Mouse (Mus musculus) heart, embryonic 14.5 days (tissue): ENCODE measurements around the gene Aunip. TPM values are rescaled to one million over a fixed set of nuclear protein-coding genes. Genes with fewer than 3 reads are reported as not detected.
A peak's percentile ranks its signal among the peaks of the same experiment; 100 is the strongest.

ENCODE experiments used
- ATAC-seq: fragments of 200-750 bp; cut with Nextera tagmentation; 2 replicates; pipeline ENCODE4 v1.8.0; 2017; ENCODE audit warnings: low read depth, moderate TSS enrichment; ENCODE audit not compliant: insufficient number of reproducible peaks, insufficient read depth, low FRiP score
- H3K27ac ChIP-seq, 2 experiments: fragments of 200-500 bp in 1 of 2; fragments of 300-500 bp in 1 of 2; sonication (generic) in 1 of 2; replicated peaks in 1 of 2; 2 replicates each; pipeline ENCODE4 v1.5.1; 2012 to 2014; ENCODE audit warnings: low read depth in 2 of 2, low read length in 2 of 2, control low read depth in 1 of 2, mild to moderate bottlenecking in 1 of 2, mixed read lengths in 1 of 2; ENCODE audit not compliant: control insufficient read depth in 1 of 2, insufficient read depth in 1 of 2
- H3K27me3 ChIP-seq: fragments of 300-500 bp; sonication (generic); 2 replicates; pipeline ENCODE4 v1.6.1; 2014; ENCODE audit warnings: mild to moderate bottlenecking, low read length, control low read depth; ENCODE audit not compliant: control insufficient read depth, insufficient read depth
- H3K36me3 ChIP-seq: fragments of 300-500 bp; sonication (generic); 2 replicates; pipeline ENCODE4 v1.6.1; 2014; ENCODE audit warnings: mild to moderate bottlenecking, control low read depth, low read length, mixed read lengths; ENCODE audit not compliant: control insufficient read depth, insufficient read depth
- H3K4me1 ChIP-seq, 2 experiments: fragments of 200-500 bp in 1 of 2; fragments of 300-500 bp in 1 of 2; sonication (generic) in 1 of 2; 2 replicates each; pipeline ENCODE4 v1.6.1; 2012 to 2014; ENCODE audit warnings: low read length in 2 of 2, control low read depth in 1 of 2, mixed read lengths in 1 of 2; ENCODE audit not compliant: control insufficient read depth in 2 of 2, insufficient read depth in 2 of 2
- H3K4me2 ChIP-seq: fragments of 300-500 bp; sonication (generic); 2 replicates; pipeline ENCODE4 v1.6.1; 2014; ENCODE audit warnings: mild to moderate bottlenecking, low read length
- H3K4me3 ChIP-seq, 2 experiments: fragments of 200-500 bp in 1 of 2; fragments of 300-500 bp in 1 of 2; sonication (generic) in 1 of 2; 2 replicates each; pipeline ENCODE4 v1.5.1; 2012 to 2014; ENCODE audit warnings: low read length in 2 of 2, mild to moderate bottlenecking in 2 of 2, control low read depth in 1 of 2, low read depth in 1 of 2, moderate library complexity in 1 of 2; ENCODE audit not compliant: control insufficient read depth in 1 of 2, insufficient read depth in 1 of 2
- H3K9ac ChIP-seq: fragments of 300-500 bp; sonication (generic); 2 replicates; pipeline ENCODE4 v1.6.1; 2014; ENCODE audit warnings: mild to moderate bottlenecking, low read length
- H3K9me3 ChIP-seq: fragments of 300-500 bp; sonication (generic); 2 replicates; pipeline ENCODE4 v1.6.1; 2016; ENCODE audit warnings: low read length, control low read depth; ENCODE audit not compliant: control insufficient read depth
- WGBS: fragments of 180-500 bp; shearing (Covaris S2); extraction: QIAGEN DNeasy Blood & Tissue Kit; methylation state at CpG from one replicate; pipeline ENCODE4 v1.1.7; 2014; 5-methylcytosine and 5-hydroxymethylcytosine counted together
- polyA plus RNA-seq: library from polyadenylated mRNA; unstranded; fragments of >200 nt; fragmentation: Nextera tagmentation; extraction: Ambion mirVana; gene quantifications from 2 replicates; pipeline ENCODE4 v1.2.1, GENCODE M21; 2014

Aunip gene
- polyA plus RNA-seq, 1 experiment from 2014 or later: 3.2 TPM

- Histone ChIP-seq H3K4me3 (no peak overlapping the region), H3K9ac (0 out of 2 replicates have a peak overlapping the region, but pooled peaks have one; percentile 46), H3K36me3 (peaks cover 35% of the 10 kb centered on the region), H3K27ac (no peak overlapping the region), H3K27me3 (no peaks in the 10 kb centered on the region; the same call in 1 of the 2 replicates), H3K4me2 (no peak overlapping the region), H3K9me3 (no peaks in the 10 kb centered on the region), H3K4me1 (no peaks in the 10 kb centered on the region)
- ATAC-seq: no peak; the same call in 1 of the 2 replicates
- WGBS: 6% methylated on average over 9 of the region's 9 CpGs
Measured at GRCm38 (mm10) chr4:134478031-134478430, 32.8 kb upstream of the Aunip start.

DNA sequence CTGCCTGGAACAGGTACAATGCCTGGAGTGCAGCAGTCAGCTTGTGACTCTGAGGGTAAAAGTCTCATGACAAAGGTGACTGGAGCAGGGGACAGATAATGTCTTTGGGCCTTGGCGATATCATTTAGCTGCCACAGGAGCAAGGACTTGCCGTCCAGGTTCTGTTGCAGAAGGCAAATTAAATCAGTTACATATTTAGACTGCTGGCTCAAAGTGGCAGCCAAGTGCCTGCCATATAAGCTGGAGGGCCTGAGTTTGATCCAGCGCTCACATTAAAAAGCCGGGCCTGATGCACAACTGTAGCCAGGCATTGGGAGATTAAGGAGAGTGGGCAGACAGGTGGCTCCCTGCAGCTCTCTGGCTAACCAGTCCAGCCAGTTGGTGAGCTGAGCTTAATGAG lies 31.0 kb upstream of the Aunip start:
- Histone ChIP-seq H3K4me3 (no peak overlapping the region), H3K4me1 (peaks cover 0 to 2% of the 10 kb centered on the region in 2 experiments; a peak in 1 of 4 replicates), H3K27me3 (no peaks in the 10 kb centered on the region; the same call in 1 of the 2 replicates), H3K27ac (no peak overlapping the region), H3K36me3 (peaks cover 21% of the 10 kb centered on the region), H3K4me2 (no peak overlapping the region), H3K9ac (no peak overlapping the region), H3K9me3 (no peaks in the 10 kb centered on the region)
- 71% methylated on average over 4 of the region's 4 CpGs for WGBS
- no peak for ATAC-seq

DNA sequence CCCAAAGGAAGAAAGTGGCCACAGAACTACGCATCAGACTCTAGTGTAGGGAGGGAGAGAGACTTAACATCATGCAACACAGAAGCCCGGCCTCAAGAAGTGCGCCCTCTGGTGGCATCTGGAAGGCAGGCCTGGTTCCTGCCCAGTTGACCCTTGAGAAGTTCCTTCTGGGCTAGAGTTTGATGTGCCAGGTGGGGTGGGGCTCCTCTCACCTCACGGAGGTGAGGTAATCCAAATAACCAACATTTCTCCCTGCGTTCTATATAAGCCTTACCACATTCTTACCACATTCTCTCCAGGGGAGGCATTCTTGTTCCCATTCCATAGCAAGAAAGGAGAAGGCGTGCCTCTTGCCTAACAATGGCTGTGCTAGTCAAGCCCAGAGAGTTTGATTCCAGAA lies 29.9 kb upstream of the Aunip start:
- ATAC-seq: no peak
- H3K9ac ChIP-seq: no peak overlapping the region
- WGBS: 19% methylated on average over 6 of the region's 6 CpGs
- H3K27ac ChIP-seq: no peak overlapping the region
- no peaks in the 10 kb centered on the region; the same call in 1 of the 2 replicates for H3K27me3 ChIP-seq
- peaks cover 0 to 2% of the 10 kb centered on the region in 2 experiments; a peak in 1 of 4 replicates for H3K4me1 ChIP-seq
- H3K9me3 ChIP-seq: no peaks in the 10 kb centered on the region
- no peak overlapping the region for H3K4me2 ChIP-seq
- H3K4me3 ChIP-seq: no peak overlapping the region
- peaks cover 10% of the 10 kb centered on the region for H3K36me3 ChIP-seq

GRCm38 (mm10) chr4:134481270-134481669 lies 29.5 kb upstream of the Aunip start:
- peaks cover 0 to 2% of the 10 kb centered on the region in 2 experiments; a peak in 1 of 4 replicates for H3K4me1 ChIP-seq
- no peak overlapping the region for H3K4me3 ChIP-seq
- H3K36me3 ChIP-seq: peaks cover 7% of the 10 kb centered on the region; the same call in 1 of the 2 replicates
- H3K4me2 ChIP-seq: no peak overlapping the region
- no peaks in the 10 kb centered on the region for H3K9me3 ChIP-seq
- H3K27me3 ChIP-seq: no peaks in the 10 kb centered on the region; the same call in 1 of the 2 replicates
- WGBS: 48% methylated on average over 6 of the region's 6 CpGs
- no peak overlapping the region for H3K9ac ChIP-seq
- no peak for ATAC-seq
- H3K27ac ChIP-seq: no peak overlapping the region

DNA sequence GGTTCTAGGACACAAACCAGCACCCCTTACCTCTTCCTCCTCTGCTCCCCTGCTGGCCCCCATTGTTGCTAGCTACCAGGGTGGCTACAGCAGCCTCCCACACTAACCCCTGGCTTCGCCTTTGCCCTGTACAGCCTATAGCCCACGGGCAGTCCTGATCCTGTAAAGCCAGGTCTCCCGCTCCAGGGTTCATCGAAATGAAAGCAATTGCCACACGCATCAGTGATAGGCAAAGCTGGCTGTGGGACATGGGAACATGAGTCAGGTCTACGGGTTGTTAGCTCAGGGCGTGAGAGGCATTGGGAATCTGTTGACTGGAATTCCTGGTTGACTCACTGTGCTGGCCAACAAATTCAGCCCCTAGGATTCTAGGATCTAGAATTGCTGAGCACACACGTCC lies 28.4 kb upstream of the Aunip start:
- no peak overlapping the region for H3K9ac ChIP-seq
- H3K4me1 ChIP-seq: peaks cover 0 to 2% of the 10 kb centered on the region in 2 experiments; a peak in 1 of 4 replicates
- no peak for ATAC-seq
- H3K36me3 ChIP-seq: no peaks in the 10 kb centered on the region
- no peaks in the 10 kb centered on the region; the same call in 1 of the 2 replicates for H3K27me3 ChIP-seq
- no peak overlapping the region for H3K4me2 ChIP-seq
- H3K4me3 ChIP-seq: no peak overlapping the region
- H3K27ac ChIP-seq: no peak overlapping the region
- WGBS: 70% methylated on average over 8 of the region's 8 CpGs
- no peaks in the 10 kb centered on the region for H3K9me3 ChIP-seq

DNA sequence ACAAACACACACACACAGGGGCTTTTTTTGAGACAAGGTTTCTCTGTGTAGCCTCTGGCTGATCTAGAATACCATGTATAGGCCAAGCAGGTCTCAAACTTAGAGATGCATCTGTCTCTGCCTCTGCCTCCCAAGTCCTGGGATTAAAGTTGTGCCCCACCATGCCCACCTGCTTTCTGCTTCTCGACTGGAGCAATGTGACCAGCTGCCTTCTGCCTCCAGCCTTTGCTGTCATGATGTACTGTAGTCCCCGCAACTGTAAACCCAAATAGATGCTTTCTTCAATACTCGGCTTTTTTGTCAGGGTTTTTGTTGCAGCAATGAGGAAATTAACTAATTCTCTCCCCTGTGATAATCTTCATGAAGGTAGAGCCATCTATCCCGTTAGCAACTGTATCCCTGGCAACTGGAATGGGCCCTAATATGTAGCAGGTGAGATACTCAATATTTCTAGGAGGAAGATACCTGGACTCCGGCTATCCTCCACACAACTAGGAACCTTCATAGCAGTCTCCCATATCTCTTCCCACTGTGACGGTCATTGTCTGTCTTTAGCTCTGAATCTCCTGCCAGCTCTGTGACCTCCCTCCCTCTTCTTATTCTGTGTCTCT lies 27.6 kb upstream of the Aunip start:
- H3K4me2 ChIP-seq: no peak overlapping the region
- H3K36me3 ChIP-seq: no peaks in the 10 kb centered on the region
- no peaks in the 10 kb centered on the region for H3K9me3 ChIP-seq
- H3K4me1 ChIP-seq: peaks cover 0 to 2% of the 10 kb centered on the region in 2 experiments; a peak in 1 of 4 replicates
- no peak overlapping the region for H3K9ac ChIP-seq
- H3K4me3 ChIP-seq: no peak overlapping the region
- 54% methylated on average over 6 of the region's 6 CpGs for WGBS
- H3K27ac ChIP-seq: no peak overlapping the region
- ATAC-seq: no peak
- H3K27me3 ChIP-seq: no peaks in the 10 kb centered on the region; the same call in 1 of the 2 replicates

GRCm38 (mm10) chr4:134483696-134484095 lies 27.1 kb upstream of the Aunip start:
- Histone ChIP-seq H3K4me2 (no peak overlapping the region), H3K27me3 (no peaks in the 10 kb centered on the region; the same call in 1 of the 2 replicates), H3K36me3 (no peaks in the 10 kb centered on the region), H3K9ac (no peak overlapping the region), H3K9me3 (no peaks in the 10 kb centered on the region), H3K4me3 (no peak overlapping the region), H3K4me1 (peaks cover 0 to 2% of the 10 kb centered on the region in 2 experiments; a peak in 1 of 4 replicates), H3K27ac (no peak overlapping the region)
- WGBS: 29% methylated on average over 6 of the region's 6 CpGs
- no peak for ATAC-seq
